Mouse (Mus musculus) olfactory bulb, adult 2 months (tissue): Measurements from ENCODE around the gene Cdk17. TPM values are rescaled to one million over a fixed set of nuclear protein-coding genes. Genes with fewer than 3 reads are reported as not detected.

ENCODE experiments used
- H3K27ac ChIP-seq: fragments of 200-500 bp; 2 replicates; pipeline ENCODE4 v1.5.1; 2012; ENCODE audit warnings: low read depth, low read length; ENCODE audit not compliant: insufficient read depth
- H3K4me1 ChIP-seq: fragments of 200-500 bp; 2 replicates; pipeline ENCODE4 v1.6.1; 2012; ENCODE audit warnings: low read length; ENCODE audit not compliant: control insufficient read depth, insufficient read depth
- H3K4me3 ChIP-seq: fragments of 200-500 bp; 2 replicates; pipeline ENCODE4 v1.5.1; 2012; ENCODE audit warnings: mild to moderate bottlenecking, low read depth, low read length, moderate library complexity; ENCODE audit not compliant: insufficient read depth
- CTCF ChIP-seq: fragments of 200-500 bp; IDR thresholded peaks from 2 replicates; pipeline ENCODE4 v1.5.1; 2012; ENCODE audit warnings: low read depth, mild to moderate bottlenecking, low read length, moderate library complexity; ENCODE audit not compliant: insufficient read depth
- POLR2A ChIP-seq: fragments of 200-500 bp; IDR thresholded peaks from 2 replicates; pipeline ENCODE4 v1.6.1; 2012; ENCODE audit warnings: mild to moderate bottlenecking, low read depth, low read length, moderate library complexity; ENCODE audit not compliant: insufficient read depth
- WGBS: fragments of 180-500 bp; shearing (Covaris S2); methylation state at CpG from one replicate; pipeline ENCODE4 v1.1.7; 2018; 5-methylcytosine and 5-hydroxymethylcytosine counted together
- polyA plus RNA-seq: library from polyadenylated mRNA; stranded (reverse); fragments of >200 nt; gene quantifications from 2 replicates; pipeline ENCODE4 v1.2.4, GENCODE M21; 2012; ENCODE audit warnings: low replicate concordance; ENCODE audit not compliant: missing spikeins, insufficient read depth, insufficient read length

Gene Cdk17
- polyA plus RNA-seq, 1 experiment = 158 TPM

DNA sequence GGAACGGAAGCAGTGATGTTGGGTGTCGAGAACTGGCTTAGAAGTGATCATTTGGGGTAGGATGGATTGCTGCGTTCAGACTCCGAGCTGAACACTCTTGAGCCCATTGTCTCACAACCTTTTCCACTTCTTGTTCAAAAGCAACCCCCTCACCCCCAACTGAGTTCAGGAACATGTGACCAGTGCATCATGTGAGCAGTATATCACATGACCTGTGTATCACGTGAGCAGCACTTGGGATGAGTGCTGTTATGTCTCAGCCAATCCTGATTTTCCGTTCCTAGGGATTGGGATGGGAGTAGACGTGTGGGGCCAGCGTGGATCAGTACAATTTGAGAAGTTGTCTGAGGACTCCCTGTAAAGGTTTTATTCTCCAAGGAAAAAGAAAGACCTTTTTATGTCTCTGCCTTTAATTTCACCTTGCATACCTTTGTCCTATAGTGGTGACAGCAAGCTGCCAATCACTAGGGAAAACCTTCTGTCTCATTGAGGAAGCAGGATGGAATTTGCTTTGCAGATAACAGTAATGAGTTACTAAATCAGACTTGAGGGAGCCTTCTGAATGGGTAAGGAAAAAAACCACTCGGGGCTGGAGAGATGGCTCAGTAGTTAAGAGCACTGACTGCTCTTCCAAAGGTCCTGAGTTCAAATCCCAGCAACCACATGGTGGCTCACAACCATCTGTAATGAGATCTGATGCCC lies 28.7 kb upstream of the Cdk17 start:
- no peak overlapping the region for H3K27ac ChIP-seq

GRCm38 (mm10) chr10:93138730-93139129 lies 21.9 kb upstream of the Cdk17 start:
- Histone ChIP-seq H3K4me1 (no peaks in the 10 kb centered on the region), H3K4me3 (no peak overlapping the region), H3K27ac (no peak overlapping the region)
- TF ChIP-seq POLR2A (no peak), CTCF (no peak)
- WGBS = 85% methylated on average over 3 of the region's 3 CpGs

More for the DNA sequence above, 28.7 kb upstream of the Cdk17 start:
- 92% methylated on average over 9 of the region's 9 CpGs for WGBS
- H3K4me1 ChIP-seq = peaks cover 8% of the 10 kb centered on the region
- TF ChIP-seq POLR2A (no peak), CTCF (no peak)
- H3K4me3 ChIP-seq = no peak overlapping the region

DNA sequence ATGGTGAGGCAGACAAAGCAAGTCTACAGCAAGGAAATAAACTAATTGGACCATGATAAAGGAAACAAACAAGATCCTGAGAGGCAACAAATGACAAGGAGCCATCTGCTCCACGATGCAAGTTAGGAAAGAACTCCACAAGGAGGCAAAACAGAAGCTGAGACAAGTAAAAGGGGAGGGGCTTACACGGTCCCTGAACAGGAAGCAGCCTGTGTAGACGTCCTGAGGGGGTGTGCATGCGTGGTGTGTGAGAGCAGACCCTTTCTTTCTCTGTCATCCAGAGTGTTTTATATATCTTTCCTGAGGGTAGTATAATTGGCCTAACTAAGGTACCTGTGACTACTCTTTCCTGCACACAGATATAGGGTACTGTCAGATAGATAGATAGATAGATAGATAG lies 19.9 kb upstream of the Cdk17 start:
- Histone ChIP-seq H3K4me1 (no peaks in the 10 kb centered on the region), H3K27ac (no peak overlapping the region), H3K4me3 (no peak overlapping the region)
- WGBS = 55% methylated on average over 4 of the region's 4 CpGs
- no peak for TF ChIP-seq CTCF
- no peak for TF ChIP-seq POLR2A

GRCm38 (mm10) chr10:93142600-93143284 lies 17.9 kb upstream of the Cdk17 start:
- 36% methylated on average over 8 of the region's 8 CpGs for WGBS
- TF ChIP-seq POLR2A (no peak), CTCF (no peak)

GRCm38 (mm10) chr10:93143285-93143985 lies 17.2 kb upstream of the Cdk17 start:
- no peak overlapping the region for H3K27ac ChIP-seq
- 42% methylated on average over 18 of the region's 18 CpGs for WGBS
- TF ChIP-seq CTCF (no peak), POLR2A (no peak)
- H3K4me3 ChIP-seq = no peak overlapping the region
- H3K4me1 ChIP-seq = no peaks in the 10 kb centered on the region

More at GRCm38 (mm10) chr10:93142600-93143284, 17.9 kb upstream of the Cdk17 start:
- H3K4me3 ChIP-seq = no peak overlapping the region
- no peaks in the 10 kb centered on the region for H3K4me1 ChIP-seq
- no peak overlapping the region for H3K27ac ChIP-seq

DNA sequence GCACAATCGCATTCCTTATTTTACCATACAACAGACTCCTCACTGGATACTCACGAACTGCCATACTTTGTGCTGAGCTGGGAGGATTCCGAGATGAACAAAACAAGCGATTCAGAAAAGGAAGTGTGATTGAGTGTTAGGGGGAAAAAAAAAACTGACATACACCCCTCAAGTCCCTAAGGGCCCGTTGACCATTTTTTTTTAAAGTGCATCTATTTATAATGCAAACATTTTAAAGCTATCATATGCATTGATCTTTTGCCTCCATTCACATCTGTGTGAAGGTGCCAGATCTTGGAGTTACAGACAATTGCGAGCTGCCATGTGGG lies 16.7 kb upstream of the Cdk17 start:
- H3K4me3 ChIP-seq = no peak overlapping the region
- H3K4me1 ChIP-seq = no peaks in the 10 kb centered on the region
- no peak overlapping the region for H3K27ac ChIP-seq
- WGBS = 78% methylated on average over 6 of the region's 6 CpGs
- no peak for TF ChIP-seq CTCF
- no peak for TF ChIP-seq POLR2A

- H3K27ac ChIP-seq = no peak overlapping the region
- no peak overlapping the region for H3K4me3 ChIP-seq
- TF ChIP-seq CTCF (no peak), POLR2A (no peak)
- H3K4me1 ChIP-seq = no peaks in the 10 kb centered on the region
- 79% methylated on average over 1 of the region's 1 CpGs for WGBS
These were observed 16.1 kb upstream of the Cdk17 start for GRCm38 (mm10) chr10:93144579-93144978.

DNA sequence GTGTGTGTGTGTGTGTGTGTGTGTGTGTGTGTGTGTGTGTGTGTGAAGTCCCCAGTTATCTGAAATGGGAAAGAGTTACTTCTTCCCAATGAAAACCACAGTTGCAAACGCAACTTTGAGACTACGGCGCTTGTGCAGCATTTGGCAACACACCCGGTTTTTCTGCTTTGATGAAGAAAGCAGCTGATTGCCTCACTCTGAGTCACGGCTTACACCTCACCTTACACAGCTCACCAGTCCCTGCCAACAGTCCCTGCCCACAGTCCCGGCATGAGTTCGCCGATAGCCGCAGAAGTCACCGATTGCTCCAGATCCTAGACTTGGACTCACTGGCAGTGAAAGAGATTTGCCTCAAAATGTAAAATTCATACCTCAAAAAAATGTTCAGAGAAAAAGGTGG lies 15.6 kb upstream of the Cdk17 start:
- Histone ChIP-seq H3K4me1 (no peaks in the 10 kb centered on the region), H3K4me3 (no peak overlapping the region), H3K27ac (no peak overlapping the region)
- TF ChIP-seq POLR2A = no peak
- no peak for TF ChIP-seq CTCF
- WGBS = 62% methylated on average over 10 of the region's 10 CpGs

- Histone ChIP-seq H3K27ac (no peak overlapping the region), H3K4me1 (no peaks in the 10 kb centered on the region), H3K4me3 (no peak overlapping the region)
- WGBS = 90% methylated on average over 4 of the region's 4 CpGs
- TF ChIP-seq CTCF (no peak), POLR2A (no peak)
These were observed 14.1 kb upstream of the Cdk17 start for GRCm38 (mm10) chr10:93146601-93147000.
